Mouse (Mus musculus) heart, postnatal 14 days (tissue): Measurements from ENCODE around the gene Olfr887. TPM values are rescaled to one million over a fixed set of nuclear protein-coding genes. Genes with fewer than 3 reads are reported as not detected.

Experiments
- DNase-seq, 2 experiments: peaks; one replicate each; pipeline ENCODE4 v3.0.0; 2021 to 2022
- intact Hi-C: fragments of 180-260 bp; cut with DNase I; formaldehyde crosslinking; loops from one replicate; pipeline ENCODE4 v1.15.1; 2025
- long read RNA-seq, 2 experiments: library from polyadenylated mRNA; stranded (forward); transcript quantifications; one replicate each; pipeline ENCODE4 v2.0.0; 2021
- total RNA-seq, 2 experiments: library from RNA; stranded (reverse); gene quantifications; 2 replicates each; pipeline ENCODE4 v1.2.3; 2021

Olfr887 gene
- total RNA-seq, result not detected
- long read RNA-seq, experiment 1, result 0 reads
- long read RNA-seq, experiment 2, result 0 reads

DNA sequence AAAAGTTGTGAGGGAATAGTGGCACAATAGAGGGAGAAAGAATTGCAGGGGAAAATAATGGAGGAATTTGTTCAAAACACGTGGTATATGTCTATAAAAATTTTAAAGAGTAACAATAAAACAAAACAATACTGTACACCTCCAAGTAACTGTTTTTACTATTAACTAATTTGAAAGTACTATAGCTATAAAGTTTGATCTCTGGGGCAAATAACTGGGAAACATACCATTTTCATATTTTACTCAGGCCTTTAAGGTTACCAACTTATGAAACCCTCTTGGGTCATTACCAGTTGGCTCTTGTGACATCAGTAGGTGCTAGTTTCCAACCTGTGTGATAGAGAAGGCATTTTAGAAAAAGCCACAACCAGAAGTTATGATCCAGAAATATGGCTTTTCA, at the start of gene Olfr887:
Gene Olfr887, plus strand, starts transcription at position 301 of the 400 bp plus-strand sequence.
- intact Hi-C loops, result no loop called here
- no peak for DNase-seq

DNA sequence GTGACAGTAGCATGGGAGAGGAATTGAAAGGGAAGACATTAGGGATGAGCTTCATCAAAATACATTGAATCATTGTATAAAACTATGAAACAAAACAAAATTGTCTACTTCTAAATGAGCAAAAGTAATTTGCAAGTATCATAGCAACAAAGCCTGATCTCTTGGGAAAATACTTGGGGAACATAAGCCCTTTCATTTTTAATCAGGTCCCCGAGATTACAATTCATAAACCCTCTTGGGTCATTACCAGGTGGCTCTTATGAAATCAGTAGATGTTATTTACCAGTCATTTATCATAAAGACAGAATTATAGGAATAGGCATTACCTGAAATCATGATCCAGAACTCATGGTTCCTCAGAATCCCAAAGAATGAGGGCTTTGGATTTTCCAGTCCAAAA, 37.6 kb upstream of the Olfr887 start, which contains the start of gene Olfr884:
Gene Olfr884, plus strand, starts transcription at position 301 of the 400 bp plus-strand sequence.
- intact Hi-C loops, result no loop called here
- no peak for DNase-seq

DNA sequence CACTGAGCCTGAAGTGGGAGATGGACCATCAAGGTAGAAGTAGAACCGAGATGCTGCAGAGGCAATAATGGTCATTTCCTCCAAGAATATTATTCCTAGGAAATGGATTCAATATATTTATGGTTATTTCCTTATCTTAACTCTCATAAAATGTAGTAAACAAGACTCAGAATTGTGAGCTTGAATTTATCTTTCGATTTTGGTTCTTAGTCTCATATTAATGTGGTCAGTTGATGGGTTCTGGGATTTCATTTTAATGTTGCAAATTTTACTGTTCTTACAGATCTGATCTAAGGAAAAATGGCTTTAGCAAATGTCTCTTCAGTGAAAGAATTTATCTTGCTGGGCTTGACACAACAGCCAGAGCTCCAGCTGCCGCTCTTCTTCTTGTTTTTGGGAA, 22.9 kb upstream of the Olfr887 start, which contains the start of gene Olfr885:
Gene Olfr885, plus strand, starts transcription at position 301 of the 400 bp plus-strand sequence.
- intact Hi-C loops, result no loop called here
- no peak for DNase-seq

DNA sequence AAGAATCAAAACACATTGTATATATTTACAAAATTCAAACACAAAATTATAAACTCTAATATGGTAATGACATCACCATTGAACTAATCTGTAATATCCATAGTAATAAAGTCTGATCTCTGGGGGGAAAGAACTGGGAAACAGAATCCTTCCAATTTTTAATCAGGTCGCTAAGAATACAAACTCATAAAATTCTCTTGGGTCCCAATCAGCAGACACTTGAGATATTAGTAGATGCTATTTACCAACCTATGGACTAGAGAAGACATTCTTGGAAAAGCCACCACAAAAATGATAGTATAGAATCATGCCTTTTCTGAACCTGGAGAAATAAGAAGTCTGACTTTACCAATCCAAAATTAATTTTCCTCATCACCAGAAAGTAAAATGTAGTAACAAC, 24.0 kb downstream of the Olfr887 start, which contains the start of gene Olfr888:
Gene Olfr888, plus strand, starts transcription at position 301 of the 400 bp plus-strand sequence.
- intact Hi-C loops, result no loop called here
- DNase-seq, result no peak

DNA sequence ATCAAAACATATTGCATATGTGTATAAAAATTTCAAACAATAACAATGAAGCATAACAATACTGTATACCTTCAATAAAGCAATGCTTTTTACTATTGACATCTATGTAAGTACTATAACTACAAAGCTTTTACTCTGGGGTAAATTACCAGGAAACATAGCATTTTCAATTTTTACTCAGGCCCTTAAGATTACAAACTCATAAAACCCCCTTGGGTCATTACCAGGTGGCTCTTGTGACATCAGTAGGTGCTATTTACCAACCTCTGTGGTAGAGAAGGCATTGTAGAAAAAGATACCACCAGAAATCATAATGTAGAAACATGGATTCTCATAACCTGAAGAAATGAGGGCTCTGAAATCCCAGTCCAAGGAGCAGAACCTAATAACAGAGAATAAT, 31.0 kb downstream of the Olfr887 start, which contains the start of gene Olfr889:
Gene Olfr889, plus strand, starts transcription at position 301 of the 400 bp plus-strand sequence.
- no peak for DNase-seq
- intact Hi-C loops, result no loop called here

Other genes starting within 250 kb of the Olfr887 start
- not detected for gene Olfr877, start 229.8 kb upstream of the Olfr887 start, total RNA-seq
- gene Olfr145, start 187.3 kb upstream of the Olfr887 start, total RNA-seq, result not detected
- not detected for gene Olfr878, start 166.2 kb upstream of the Olfr887 start, total RNA-seq
- gene Olfr881, start 92.2 kb upstream of the Olfr887 start, total RNA-seq, result not detected
- not detected for gene Olfr883, start 58.3 kb upstream of the Olfr887 start, total RNA-seq
- gene Olfr884, start 37.5 kb upstream of the Olfr887 start, total RNA-seq, result not detected
- not detected for gene Olfr885, start 22.8 kb upstream of the Olfr887 start, total RNA-seq
- gene Olfr888, start 24.1 kb downstream of the Olfr887 start, total RNA-seq, result not detected
- gene Olfr889, start 31.1 kb downstream of the Olfr887 start, total RNA-seq, result not detected
- gene Olfr890, start 58.4 kb downstream of the Olfr887 start, total RNA-seq, result not detected
- gene Olfr891, start 96.7 kb downstream of the Olfr887 start, total RNA-seq, result not detected
- not detected for gene Olfr893, start 124.3 kb downstream of the Olfr887 start, total RNA-seq
- gene Olfr894, start 134.0 kb downstream of the Olfr887 start, total RNA-seq, result not detected
- gene Olfr143, start 168.7 kb downstream of the Olfr887 start, total RNA-seq, result not detected
- not detected for gene Olfr895, start 183.8 kb downstream of the Olfr887 start, total RNA-seq
- not detected for gene Olfr896-ps1, start 207.0 kb downstream of the Olfr887 start, total RNA-seq
- not detected for gene Olfr25, start 245.0 kb downstream of the Olfr887 start, total RNA-seq